Mouse (Mus musculus): ENCODE results near the gene Cct7.

Gene Cct7

DNA sequence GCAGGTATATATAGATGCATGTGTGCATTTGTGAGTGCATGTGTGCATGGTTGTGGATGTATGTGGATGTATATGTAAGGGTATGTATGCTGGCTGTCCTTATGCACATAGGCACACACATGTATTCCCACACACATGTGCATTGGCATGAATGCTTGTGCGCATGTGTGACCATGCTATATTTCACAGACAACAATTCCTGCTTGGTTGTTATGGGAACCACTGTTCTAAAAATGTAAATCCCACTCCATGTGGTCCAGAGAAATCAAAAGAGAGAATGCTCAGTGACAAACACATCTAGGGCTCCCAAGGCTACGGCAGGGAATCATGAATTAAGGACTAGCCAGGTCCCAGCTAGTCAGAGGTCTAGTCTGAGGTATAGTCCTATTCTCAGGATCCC lies 53.6 kb downstream of the Cct7 start:
- no peak for DNase-seq

DNA sequence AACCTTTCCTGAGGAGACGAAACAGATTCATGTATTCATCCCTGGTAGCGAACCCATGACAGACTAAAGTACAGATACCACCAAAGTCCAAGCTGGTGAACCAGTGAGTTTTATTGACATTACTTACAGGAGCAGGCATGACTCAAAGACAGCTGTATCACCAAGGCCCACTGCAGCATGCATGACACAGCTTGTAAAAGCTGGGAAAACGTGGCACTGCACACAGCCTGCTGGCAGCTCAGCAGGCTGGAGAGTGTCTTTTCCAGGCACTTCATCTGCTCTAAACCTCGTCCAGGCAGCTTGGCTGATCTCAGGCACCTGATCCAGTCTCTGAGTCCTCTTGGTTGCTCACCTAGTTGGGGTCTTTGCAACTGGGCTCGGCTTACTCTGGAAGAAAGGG lies 57.3 kb downstream of the Cct7 start:
- DNase-seq = no peak

DNA sequence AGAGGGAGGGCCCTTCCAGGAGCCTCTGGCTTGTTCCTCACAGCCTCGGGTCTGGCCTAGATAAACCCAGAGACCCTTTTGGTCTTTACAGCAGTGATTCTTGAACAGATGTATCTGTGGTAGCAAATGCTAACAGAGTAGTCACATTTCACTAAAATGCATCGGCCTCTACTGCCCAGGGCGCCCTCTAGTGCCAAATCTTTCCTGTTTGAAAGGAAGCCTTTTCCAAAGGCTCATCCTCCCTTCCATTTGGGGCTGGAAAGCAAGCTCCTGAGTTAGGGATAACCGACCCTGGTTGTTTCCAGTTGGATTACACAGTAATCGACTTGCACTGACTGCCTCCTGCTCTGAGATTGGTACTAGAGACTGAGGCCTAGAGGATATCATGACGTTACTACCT lies 59.2 kb downstream of the Cct7 start:
- DNase-seq = peak; percentile 40

DNA sequence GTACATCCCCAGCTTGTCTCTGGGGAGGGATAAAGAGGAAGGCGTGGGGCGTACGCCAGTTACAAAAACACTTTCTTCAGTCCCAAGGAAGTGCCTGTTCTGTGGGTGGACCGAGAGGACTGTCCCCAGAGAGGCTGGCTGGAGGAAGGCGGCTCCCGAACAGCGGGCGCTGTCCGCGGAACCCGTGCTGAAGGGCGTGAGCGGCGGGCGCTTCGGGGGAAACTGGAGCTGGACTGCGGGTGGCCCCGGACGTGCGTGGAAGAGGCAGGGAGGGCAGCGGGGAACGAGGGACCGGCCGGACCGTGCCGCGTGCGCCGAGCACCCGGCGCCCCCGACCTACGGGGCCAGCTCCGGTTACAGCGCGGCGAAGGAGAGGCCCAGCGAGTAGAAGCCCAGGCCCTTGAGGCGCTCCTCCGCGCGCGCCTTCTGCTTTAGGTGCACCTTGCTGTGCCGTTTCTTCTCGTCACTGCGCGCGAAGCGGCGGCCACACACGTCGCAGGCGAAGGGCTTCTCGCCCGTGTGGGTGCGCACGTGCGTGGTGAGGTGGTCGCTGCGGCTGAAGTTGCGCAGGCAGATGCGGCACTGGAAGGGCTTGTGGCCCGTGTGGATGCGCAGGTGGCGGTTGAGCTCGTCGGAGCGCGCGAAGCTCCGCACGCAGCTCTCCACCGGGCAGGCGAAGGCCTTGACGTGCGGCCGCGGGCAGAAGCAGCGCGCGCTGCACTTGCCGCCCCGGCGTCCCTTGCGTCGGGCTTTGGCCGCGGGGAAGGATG lies 60.2 kb downstream of the Cct7 start:
- DNase-seq = peak; percentile 16

DNA sequence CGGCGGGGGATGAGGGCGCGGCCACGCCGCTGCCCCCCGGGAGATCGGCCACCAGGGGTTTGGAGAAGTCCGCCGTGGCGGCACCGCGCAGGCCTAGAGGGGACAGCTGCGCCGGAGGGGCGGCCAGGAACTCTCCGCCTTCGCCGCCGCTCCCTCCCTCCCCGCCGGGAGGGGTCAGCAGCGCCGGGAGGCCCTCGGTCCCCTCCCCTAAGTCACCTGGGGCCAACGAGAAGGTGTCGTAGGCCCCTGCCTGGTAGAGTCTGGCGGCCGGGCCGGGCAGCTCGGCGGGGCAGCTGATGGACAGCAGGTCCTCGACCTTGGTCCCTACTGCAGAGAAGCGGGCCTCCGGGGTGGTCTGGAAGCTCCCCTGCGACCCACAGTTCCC lies 60.7 kb downstream of the Cct7 start:
- DNase-seq = no peak

DNA sequence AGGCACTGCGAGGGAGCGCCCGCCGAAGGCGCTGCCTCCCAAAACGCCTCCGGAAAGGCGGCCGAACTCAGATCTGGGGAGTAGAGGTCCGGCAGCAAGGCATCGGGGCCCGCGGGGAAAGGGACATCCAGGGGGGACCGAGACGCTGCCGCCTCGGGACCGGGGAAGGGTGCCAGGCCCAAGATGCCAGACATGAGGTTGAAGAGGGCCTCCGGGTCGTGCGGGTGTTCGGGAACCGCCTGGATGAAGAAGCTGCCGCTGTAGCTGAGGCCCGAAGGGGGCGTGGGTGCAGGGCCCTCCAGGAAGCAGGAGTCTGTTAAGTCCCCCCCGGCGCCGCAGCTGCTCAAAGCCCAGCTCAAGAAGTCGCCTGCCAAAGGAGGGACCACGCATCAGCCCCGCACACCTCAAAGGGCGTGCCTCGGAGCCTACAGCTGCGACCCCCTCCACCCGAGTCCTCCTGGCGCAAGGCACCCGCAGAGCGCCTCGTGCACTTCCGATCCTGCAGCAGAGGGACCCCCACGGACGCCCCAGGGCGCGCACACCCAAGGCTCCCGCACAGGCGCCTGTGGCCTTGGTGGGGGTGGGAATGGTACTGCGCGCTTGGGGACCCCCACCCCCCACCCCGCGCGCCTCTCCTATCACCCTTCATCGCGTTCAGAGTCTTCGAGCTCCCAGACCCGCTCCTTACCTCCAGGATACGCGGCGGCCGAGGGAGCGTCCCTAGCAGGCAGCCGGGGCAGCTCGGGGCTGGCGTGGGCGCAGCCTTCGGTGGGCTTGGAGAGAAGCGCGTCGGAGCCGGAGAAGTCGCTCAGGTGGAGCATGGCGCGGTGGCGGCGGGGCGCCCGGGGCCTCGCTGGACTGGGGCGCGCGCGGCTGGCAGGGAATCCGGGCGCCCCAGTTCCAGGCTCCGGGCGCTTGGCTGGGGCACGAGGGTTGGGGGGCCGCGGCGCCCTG lies 61.5 kb downstream of the Cct7 start:
- no peak for DNase-seq

DNA sequence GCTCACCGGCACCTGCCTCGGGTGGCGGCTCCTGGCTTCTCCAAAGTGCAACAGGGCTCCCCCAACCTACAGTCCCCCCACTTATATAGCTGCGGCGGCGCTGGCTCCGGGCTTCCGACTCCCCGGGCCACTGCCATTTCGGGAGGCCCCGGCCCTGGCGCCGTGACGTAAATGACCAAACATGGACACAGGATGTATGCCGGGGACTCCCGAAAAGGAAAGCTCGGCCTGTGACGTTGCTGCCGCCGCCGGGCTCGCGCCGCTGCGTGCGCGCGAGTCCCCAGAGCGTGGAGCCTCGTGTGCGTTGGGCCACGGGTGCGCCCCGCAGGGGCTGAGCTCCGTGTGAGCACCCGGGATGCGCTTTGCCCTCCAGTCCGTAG lies 62.2 kb downstream of the Cct7 start, which contains the start of gene Egr4:
Gene Egr4 (minus strand): TSS at position 59 of the 380 bp plus-strand sequence.
- DNase-seq = no peak

DNA sequence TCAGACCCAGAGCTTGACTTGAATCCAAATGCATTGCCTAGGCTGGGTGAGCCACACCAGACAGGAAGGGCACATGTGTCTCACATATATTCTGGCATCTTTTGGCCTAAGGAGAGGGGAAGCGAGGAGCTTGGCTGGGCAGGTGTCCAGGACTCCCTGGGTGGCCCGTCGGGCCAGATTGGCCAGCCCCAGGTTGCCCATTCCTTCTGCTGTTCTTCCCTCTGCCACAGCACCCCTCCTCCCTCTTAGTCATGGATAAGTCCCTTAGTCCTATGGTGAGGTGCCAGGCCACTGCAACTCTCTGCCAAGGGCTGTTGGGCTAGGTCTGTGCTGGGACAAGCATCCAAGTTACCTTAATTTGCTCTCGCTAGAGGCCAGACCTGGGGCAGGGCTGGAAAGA lies 64.6 kb downstream of the Cct7 start:
- no peak for DNase-seq
